ENCODE assay signal across 8 mouse cellular contexts in the genomic region with DNA sequence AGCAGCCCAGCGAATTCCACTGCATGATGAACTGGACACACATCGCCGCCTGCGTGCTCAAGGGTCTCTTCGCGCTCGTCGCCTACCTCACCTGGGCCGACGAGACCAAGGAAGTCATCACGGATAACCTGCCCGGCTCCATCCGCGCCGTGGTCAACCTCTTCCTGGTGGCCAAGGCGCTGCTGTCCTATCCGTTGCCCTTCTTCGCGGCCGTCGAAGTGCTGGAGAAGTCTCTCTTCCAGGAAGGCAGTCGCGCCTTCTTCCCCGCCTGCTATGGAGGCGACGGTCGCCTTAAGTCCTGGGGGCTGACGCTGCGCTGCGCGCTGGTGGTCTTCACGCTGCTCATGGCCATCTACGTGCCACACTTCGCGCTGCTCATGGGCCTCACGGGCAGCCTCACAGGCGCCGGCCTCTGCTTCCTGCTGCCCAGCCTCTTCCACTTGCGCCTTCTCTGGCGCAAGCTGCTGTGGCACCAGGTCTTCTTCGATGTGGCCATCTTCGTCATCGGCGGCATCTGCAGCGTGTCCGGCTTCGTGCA. TPM values are rescaled to one million over a fixed set of nuclear protein-coding genes. Genes with fewer than 3 reads are reported as not detected.
DNase-seq lines count a peak whose midpoint lies in the region; ATAC-seq and TF ChIP-seq lines count a peak whose summit lies in the region.

No protein-coding gene starts in this region.

- no peak for TF ChIP-seq EP300 in heart, adult 2 months (IDR thresholded peaks at IDR 0.05; ENCODE audit: insufficient read depth, low read depth, low read length)
- no peak for TF ChIP-seq EP300 in ES-Bruce4 (IDR thresholded peaks at IDR 0.05; ENCODE audit: insufficient read depth, low read depth, low read length)

- H3K9ac ChIP-seq in heart, embryonic 12.5 days, result no peak overlapping the region
- H3K9ac ChIP-seq in heart, adult 2 months (ENCODE audit: low read depth, low read length), result no peak overlapping the region
- no peak overlapping the region for H3K9ac ChIP-seq in ES-Bruce4 (ENCODE audit: low read depth, poor library complexity, severe bottlenecking)
- 0 out of 2 replicates have a peak overlapping the region, but pooled peaks have one; percentile 31 for H3K9ac ChIP-seq in hindbrain, embryonic 11.5 days (ENCODE audit: low read depth, low read length)

- no peaks in the 10 kb centered on the region for H3K79me2 ChIP-seq in heart, adult 2 months (replicated peaks; ENCODE audit: control insufficient read depth, insufficient read depth, low read length)

- DNase-seq in heart, adult 2 months, result no peak
- peak; percentile 49 for DNase-seq in hindbrain, embryonic 11.5 days (ENCODE audit: low spot score)
- peak; percentile 52 for DNase-seq in midbrain, embryonic 10.5 days (ENCODE audit: low spot score)
- no peak for DNase-seq in left cerebral cortex, postnatal 36 days (ENCODE audit: low spot score in 2 of 2)
- no peak for DNase-seq in layer of hippocampus, adult 9-10 months (ENCODE audit: low spot score)
- no peak for DNase-seq in thymus, adult 18-20 months

- H3K4me1 ChIP-seq in heart, embryonic 12.5 days (replicated peaks), result peaks cover 36% of the 10 kb centered on the region
- no peaks in the 10 kb centered on the region for H3K4me1 ChIP-seq in heart, adult 2 months (ENCODE audit: control insufficient read depth, insufficient read depth, low read length)
- no peaks in the 10 kb centered on the region for H3K4me1 ChIP-seq in ES-Bruce4 (ENCODE audit: control insufficient read depth, insufficient read depth, low read length)
- peaks cover 3% of the 10 kb centered on the region; the same call in 1 of the 2 replicates for H3K4me1 ChIP-seq in hindbrain, embryonic 11.5 days (replicated peaks; ENCODE audit: control insufficient read depth, insufficient read depth, low read length)
- H3K4me1 ChIP-seq in midbrain, embryonic 10.5 days, result peaks cover 56% of the 10 kb centered on the region

- no peak for TF ChIP-seq POLR2A in heart, adult 2 months (IDR thresholded peaks at IDR 0.05; ENCODE audit: insufficient read depth, low read depth, low read length)
- no peak for TF ChIP-seq POLR2A in ES-Bruce4 (IDR thresholded peaks at IDR 0.05; ENCODE audit: insufficient read depth, low read length)

- H3K36me3 ChIP-seq in heart, embryonic 12.5 days, result no peaks in the 10 kb centered on the region
- no peaks in the 10 kb centered on the region for H3K36me3 ChIP-seq in heart, adult 2 months (ENCODE audit: control insufficient read depth, insufficient read depth, low read length)
- no peaks in the 10 kb centered on the region for H3K36me3 ChIP-seq in ES-Bruce4 (ENCODE audit: control insufficient read depth, insufficient read depth, low read length, poor library complexity, severe bottlenecking)
- no peaks in the 10 kb centered on the region for H3K36me3 ChIP-seq in hindbrain, embryonic 11.5 days (ENCODE audit: control insufficient read depth, insufficient read depth, low read length)
- no peaks in the 10 kb centered on the region for H3K36me3 ChIP-seq in midbrain, embryonic 10.5 days

- no peak for TF ChIP-seq CTCF in heart, adult 2 months (IDR thresholded peaks at IDR 0.05)
- TF ChIP-seq CTCF in ES-Bruce4 (IDR thresholded peaks at IDR 0.05; ENCODE audit: low read depth, low read length), result no peak

- no peak for ATAC-seq in heart, embryonic 12.5 days (ENCODE audit: insufficient number of reproducible peaks, low FRiP score)
- no peak for ATAC-seq in hindbrain, embryonic 11.5 days (ENCODE audit: low FRiP score)

- peaks cover 100% of the 10 kb centered on the region for H3K27me3 ChIP-seq in heart, embryonic 12.5 days (replicated peaks)
- H3K27me3 ChIP-seq in heart, adult 2 months (ENCODE audit: control insufficient read depth, insufficient read depth, low read length), result peaks cover 53% of the 10 kb centered on the region
- peaks cover 22% of the 10 kb centered on the region for H3K27me3 ChIP-seq in ES-Bruce4 (ENCODE audit: control insufficient read depth, insufficient read depth, low read length, poor library complexity, severe bottlenecking)
- H3K27me3 ChIP-seq in hindbrain, embryonic 11.5 days (ENCODE audit: control insufficient read depth, insufficient read depth, low read length), result peaks cover 89% of the 10 kb centered on the region
- peaks cover 100% of the 10 kb centered on the region for H3K27me3 ChIP-seq in midbrain, embryonic 10.5 days (ENCODE audit: low read depth, poor library complexity, severe bottlenecking)

- H3K4me2 ChIP-seq in heart, embryonic 12.5 days, result peak overlapping the region; percentile 45
- H3K4me2 ChIP-seq in hindbrain, embryonic 11.5 days (replicated peaks; ENCODE audit: low read depth, low read length), result peak overlapping the region; percentile 34

- WGBS in heart, embryonic 12.5 days, result 2% methylated on average over 47 of the region's 47 CpGs
- 3% methylated on average over 47 of the region's 47 CpGs for WGBS in heart, adult 2 months
- WGBS in hindbrain, embryonic 11.5 days, result 2% methylated on average over 47 of the region's 47 CpGs
- WGBS in midbrain, embryonic 10.5 days, result 1% methylated on average over 47 of the region's 47 CpGs

- H3K4me3 ChIP-seq in heart, embryonic 12.5 days, result peak overlapping the region; percentile 18; the same call in 1 of the 2 replicates
- no peak overlapping the region for H3K4me3 ChIP-seq in heart, adult 2 months
- peak overlapping the region; percentile 34 for H3K4me3 ChIP-seq in ES-Bruce4 (ENCODE audit: low read depth, low read length)
- H3K4me3 ChIP-seq in hindbrain, embryonic 11.5 days (ENCODE audit: low read depth, low read length), result peak overlapping the region; percentile 37
- peak overlapping the region; percentile 40 for H3K4me3 ChIP-seq in midbrain, embryonic 10.5 days

- intact Hi-C loops in heart, adult 2 months (cut with DNase I), result no loop called here
- intact Hi-C loops in left cerebral cortex, postnatal 36 days (cut with DNase I), result loop anchor here (5.0 kb wide), 1 partner anchor 57 kb away; no protein-coding TSS in a partner anchor

- H3K9me3 ChIP-seq in heart, embryonic 12.5 days (replicated peaks), result no peaks in the 10 kb centered on the region
- H3K9me3 ChIP-seq in ES-Bruce4 (replicated peaks; ENCODE audit: control insufficient read depth, insufficient read depth, low read length, poor library complexity, severe bottlenecking), result no peaks in the 10 kb centered on the region
- no peaks in the 10 kb centered on the region for H3K9me3 ChIP-seq in hindbrain, embryonic 11.5 days (ENCODE audit: control insufficient read depth, low read length)
- no peaks in the 10 kb centered on the region for H3K9me3 ChIP-seq in midbrain, embryonic 10.5 days (replicated peaks)

- H3K27ac ChIP-seq in heart, embryonic 12.5 days (ENCODE audit: poor library complexity, severe bottlenecking), result no peak overlapping the region
- no peak overlapping the region for H3K27ac ChIP-seq in heart, adult 2 months
- no peak overlapping the region for H3K27ac ChIP-seq in ES-Bruce4 (ENCODE audit: insufficient read depth, low read length)
- peak overlapping the region; percentile 54; the same call in 1 of the 2 replicates for H3K27ac ChIP-seq in hindbrain, embryonic 11.5 days (ENCODE audit: low read depth, low read length)
- no peak overlapping the region for H3K27ac ChIP-seq in midbrain, embryonic 10.5 days (replicated peaks)

RNA-seq across cellular contexts. Expression of a gene that starts 3.9 kb away (rescaled TPM):
- 0.08 TPM in 1 of 2 replicates, not detected in the other for polyA plus RNA-seq in heart, embryonic 12.5 days (2016; fragmentation: Nextera tagmentation; extraction: Ambion mirVana)
- total RNA-seq in heart, adult 2 months (2021), result not detected
- polyA plus RNA-seq in heart, adult 2 months (2012; rRNA removed), result not detected in 2 replicates
- polyA plus RNA-seq in ES-Bruce4 (2011; ENCODE audit: insufficient read depth, insufficient read length, low read depth, missing spikeins), result not detected in 2 replicates
- 1.9 and 2.9 TPM in 2 replicates for polyA plus RNA-seq in hindbrain, embryonic 11.5 days (2014; fragmentation: Nextera tagmentation; extraction: Ambion mirVana)
- 0.25 and 0.68 TPM in 2 replicates for polyA plus RNA-seq in midbrain, embryonic 10.5 days (2016; fragmentation: Nextera tagmentation; extraction: Ambion mirVana)
- total RNA-seq in left cerebral cortex, postnatal 36 days (2021), result 10 to 100 TPM; 95.4 to 97.9 TPM

RNA-seq across cellular contexts. Expression of a gene that starts 10.2 kb away (rescaled TPM):
- 10.1 and 11.1 TPM in 2 replicates for polyA plus RNA-seq in heart, embryonic 12.5 days (2016; fragmentation: Nextera tagmentation; extraction: Ambion mirVana)
- 1 to 10 TPM; 4.8 to 6.4 TPM for total RNA-seq in heart, adult 2 months (2021)
- 2.9 and 3.5 TPM in 2 replicates for polyA plus RNA-seq in heart, adult 2 months (2012; rRNA removed)
- 12.5 and 12.8 TPM in 2 replicates for polyA plus RNA-seq in ES-Bruce4 (2011; ENCODE audit: insufficient read depth, insufficient read length, low read depth, missing spikeins)
- 13.7 and 16.7 TPM in 2 replicates for polyA plus RNA-seq in hindbrain, embryonic 11.5 days (2014; fragmentation: Nextera tagmentation; extraction: Ambion mirVana)
- polyA plus RNA-seq in midbrain, embryonic 10.5 days (2016; fragmentation: Nextera tagmentation; extraction: Ambion mirVana), result 14.1 and 14.8 TPM in 2 replicates
- 10 to 100 TPM; 12.1 to 13.1 TPM for total RNA-seq in left cerebral cortex, postnatal 36 days (2021)

RNA-seq across cellular contexts. Expression of a gene that starts 50.7 kb away (rescaled TPM):
- 4.0 and 4.6 TPM in 2 replicates for polyA plus RNA-seq in heart, embryonic 12.5 days (2016; fragmentation: Nextera tagmentation; extraction: Ambion mirVana)
- 10 to 100 TPM; 10.4 to 12.3 TPM for total RNA-seq in heart, adult 2 months (2021)
- 3.3 and 5.3 TPM in 2 replicates for polyA plus RNA-seq in heart, adult 2 months (2012; rRNA removed)
- 3.2 and 3.7 TPM in 2 replicates for polyA plus RNA-seq in ES-Bruce4 (2011; ENCODE audit: insufficient read depth, insufficient read length, low read depth, missing spikeins)
- polyA plus RNA-seq in hindbrain, embryonic 11.5 days (2014; fragmentation: Nextera tagmentation; extraction: Ambion mirVana), result 2.4 and 3.6 TPM in 2 replicates
- polyA plus RNA-seq in midbrain, embryonic 10.5 days (2016; fragmentation: Nextera tagmentation; extraction: Ambion mirVana), result 3.6 and 3.7 TPM in 2 replicates
- 100 to 1,000 TPM; 125 to 129 TPM for total RNA-seq in left cerebral cortex, postnatal 36 days (2021)

Comparison
In these comparisons a context has a peak if more than half of its experiments do, and no peak if none do; other contexts are left out.
1. DNase-seq: peak in hindbrain, embryonic 11.5 days (single experiment) and midbrain, embryonic 10.5 days (single experiment); none in heart, adult 2 months (0 of 2), left cerebral cortex, postnatal 36 days (0 of 2), layer of hippocampus, adult 9-10 months (single experiment) and thymus, adult 18-20 months (0 of 2).